Mouse (Mus musculus): ENCODE data around the gene Cntn4. TPM values are rescaled to one million over a fixed set of nuclear protein-coding genes. Genes with fewer than 3 reads are reported as not detected.

Cntn4 gene
- polyA plus RNA-seq, 1 experiment = 9.7 TPM

GRCm38 (mm10) chr6:106462403-106462802 is 784.9 kb downstream of the Cntn4 start:
- no peak for DNase-seq (ENCODE audit: low spot score)

DNA sequence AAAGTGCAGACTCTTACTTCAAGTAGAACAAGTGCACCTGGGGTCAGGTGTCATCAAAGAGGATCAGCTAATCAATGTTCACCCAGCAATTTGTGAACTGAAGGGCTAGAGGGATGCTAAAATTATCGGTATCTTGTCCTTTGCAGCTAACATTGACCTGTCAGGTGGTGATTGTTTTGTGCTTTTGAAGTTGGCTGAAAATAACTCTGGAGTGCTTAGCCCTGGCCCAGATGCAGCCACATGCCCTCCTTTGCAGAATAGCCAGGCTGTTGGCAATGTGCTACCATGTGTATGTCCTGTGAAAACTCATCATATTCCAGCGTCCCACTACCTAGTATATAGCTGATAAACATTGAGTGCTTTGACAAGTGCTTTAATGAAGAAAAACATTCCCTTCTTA is 786.4 kb downstream of the Cntn4 start:
- DNase-seq (ENCODE audit: low spot score) = no peak

DNA sequence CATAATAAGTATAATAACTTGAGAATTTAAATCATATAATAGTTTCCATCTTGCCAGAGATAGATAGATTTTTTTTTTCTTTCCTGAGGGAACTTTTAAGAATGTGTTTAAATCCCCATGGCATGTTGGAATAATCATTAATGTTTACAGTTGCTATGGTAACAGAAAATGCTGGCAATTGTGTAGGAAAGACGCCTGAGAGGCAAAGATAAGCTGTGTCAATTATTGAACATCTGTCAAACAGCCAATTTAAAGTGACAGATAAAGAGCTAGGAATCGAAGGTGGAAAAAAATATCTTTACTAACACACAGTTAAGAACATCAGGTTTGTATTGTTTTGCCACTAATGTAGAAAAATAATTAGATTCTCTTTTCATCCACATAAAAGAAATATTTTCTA is 788.3 kb downstream of the Cntn4 start:
- DNase-seq (ENCODE audit: low spot score) = no peak

DNA sequence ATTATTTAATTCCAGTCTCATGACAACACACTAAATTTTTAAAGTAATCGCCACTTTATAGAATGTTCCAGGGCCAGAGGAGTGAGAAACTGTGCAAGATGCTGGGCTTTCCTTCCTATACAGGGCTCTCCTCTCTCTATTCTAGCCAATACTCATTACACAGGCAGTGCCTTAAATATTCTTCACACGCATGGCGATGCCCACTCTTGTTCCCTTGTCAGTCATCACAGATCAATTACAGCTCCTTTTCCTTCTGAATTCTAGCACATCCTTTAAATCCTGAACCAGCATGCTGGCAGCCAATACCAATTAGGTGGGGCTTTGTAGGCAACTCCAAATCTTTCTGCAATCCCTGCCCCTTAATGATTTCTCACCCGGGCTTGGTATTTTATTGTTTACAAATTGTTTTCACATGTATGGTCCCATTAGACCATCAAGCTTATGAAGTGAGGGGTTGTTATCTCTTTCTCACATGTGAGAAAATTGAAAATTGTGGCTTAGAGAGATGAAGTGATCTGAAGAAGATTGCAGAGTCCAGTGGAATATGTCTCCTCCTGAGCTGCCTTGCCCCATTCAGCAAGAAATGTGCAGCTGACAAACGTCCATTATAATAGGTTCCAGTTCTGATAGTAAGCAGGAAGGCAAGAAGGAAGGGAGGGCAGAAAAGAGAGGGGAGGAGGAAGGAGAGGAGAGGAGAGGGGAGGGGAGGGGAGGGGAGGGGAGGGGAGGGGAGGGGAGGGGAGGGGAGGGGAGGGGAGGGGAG is 789.0 kb downstream of the Cntn4 start:
- no peak for DNase-seq (ENCODE audit: low spot score)

DNA sequence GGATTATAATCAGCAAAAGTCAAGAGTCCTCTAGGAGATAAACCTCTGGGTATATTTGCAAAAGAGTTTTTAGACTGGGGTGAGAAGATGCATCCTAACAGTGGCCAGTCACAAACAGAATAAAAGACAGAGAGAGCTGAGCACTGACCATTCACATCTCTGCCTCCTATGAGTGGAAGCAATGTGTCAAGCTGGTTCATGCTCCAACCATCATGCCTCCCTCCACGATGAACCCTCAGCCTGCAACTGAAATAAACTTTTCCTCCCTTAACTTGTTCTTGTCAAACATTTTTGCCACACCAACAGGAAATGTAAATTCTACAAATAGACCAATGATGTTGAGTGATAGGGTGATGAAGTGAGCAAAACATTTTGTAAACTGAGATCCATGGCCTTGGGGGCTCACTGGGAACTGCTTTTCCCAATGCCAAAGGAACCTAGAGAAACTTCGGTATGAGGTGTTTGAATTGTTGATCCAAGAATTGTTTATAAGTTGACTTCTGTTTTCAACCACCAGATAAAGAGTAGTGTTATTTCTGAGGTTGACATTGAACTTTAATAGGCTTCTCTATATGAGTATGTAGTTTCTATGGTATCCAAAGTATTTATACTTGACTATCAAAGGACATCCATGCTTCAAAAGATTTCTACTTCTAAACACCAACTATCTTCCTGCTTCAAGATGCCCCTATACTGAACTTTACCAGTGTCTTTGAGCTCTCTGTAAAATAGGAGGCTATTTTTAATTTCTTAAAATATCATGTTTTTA is 794.6 kb downstream of the Cntn4 start:
- DNase-seq (ENCODE audit: low spot score) = no peak

DNA sequence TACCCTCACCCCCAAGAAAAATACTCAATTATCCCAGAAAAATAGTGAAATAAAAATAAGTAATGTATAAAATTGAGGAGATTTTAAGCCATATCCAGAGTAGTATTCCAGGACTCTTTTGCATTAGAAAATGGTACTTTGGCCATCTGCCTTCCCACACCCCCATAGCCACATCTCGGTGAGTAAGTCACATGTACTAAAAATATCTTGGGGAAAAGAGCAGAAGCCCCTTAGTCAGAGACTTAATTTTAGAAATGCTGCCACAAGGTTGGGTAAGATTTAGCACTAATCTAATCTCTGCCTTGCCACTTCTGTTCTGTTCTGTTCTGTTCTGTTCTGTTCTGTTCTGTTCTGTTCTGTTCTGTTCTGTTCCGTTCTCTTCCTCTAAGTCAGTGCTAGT is 796.4 kb downstream of the Cntn4 start:
- DNase-seq (ENCODE audit: low spot score) = no peak

DNA sequence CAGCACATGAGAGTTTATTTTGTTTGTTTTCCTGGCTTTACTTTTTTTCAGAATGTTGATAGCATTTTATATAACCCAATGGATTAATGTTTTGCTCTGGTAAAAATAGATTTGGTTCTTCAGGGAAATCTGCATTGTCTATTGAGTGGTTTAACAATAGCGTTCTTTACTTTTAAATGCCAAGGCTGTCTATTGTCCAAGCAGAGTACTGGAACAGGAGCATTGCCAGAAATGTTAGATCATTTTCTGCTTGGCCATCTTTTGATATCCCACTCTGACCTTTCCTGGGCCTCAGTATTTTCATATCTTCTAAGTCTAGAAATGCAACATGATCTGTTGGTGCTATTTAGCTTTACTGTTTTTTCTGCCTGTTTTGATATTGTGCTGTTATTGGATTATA is 804.1 kb downstream of the Cntn4 start:
- DNase-seq (ENCODE audit: low spot score) = no peak

- no peak for DNase-seq (ENCODE audit: low spot score)
Measured at GRCm38 (mm10) chr6:106496303-106496702, 818.8 kb downstream of the Cntn4 start.

DNA sequence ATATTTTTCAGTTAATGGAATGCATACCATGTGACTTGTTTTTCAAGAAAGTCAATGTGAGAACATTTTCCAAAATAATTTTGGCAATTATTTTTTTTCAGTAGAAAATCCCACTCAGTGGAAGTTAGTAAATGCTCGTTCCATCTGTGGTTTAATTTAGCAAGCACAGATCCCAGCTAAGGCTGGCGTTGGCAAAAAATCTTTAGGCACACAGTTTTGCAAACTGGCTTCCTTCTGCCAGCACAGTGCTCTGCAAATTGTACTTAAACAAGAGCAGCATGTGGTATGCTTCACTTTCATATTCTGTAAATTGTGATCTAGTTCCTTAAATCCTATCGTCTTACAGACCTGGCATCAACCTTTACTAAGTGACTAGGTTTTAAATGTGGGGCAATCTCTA is 821.7 kb downstream of the Cntn4 start:
- DNase-seq (ENCODE audit: low spot score) = no peak

DNA sequence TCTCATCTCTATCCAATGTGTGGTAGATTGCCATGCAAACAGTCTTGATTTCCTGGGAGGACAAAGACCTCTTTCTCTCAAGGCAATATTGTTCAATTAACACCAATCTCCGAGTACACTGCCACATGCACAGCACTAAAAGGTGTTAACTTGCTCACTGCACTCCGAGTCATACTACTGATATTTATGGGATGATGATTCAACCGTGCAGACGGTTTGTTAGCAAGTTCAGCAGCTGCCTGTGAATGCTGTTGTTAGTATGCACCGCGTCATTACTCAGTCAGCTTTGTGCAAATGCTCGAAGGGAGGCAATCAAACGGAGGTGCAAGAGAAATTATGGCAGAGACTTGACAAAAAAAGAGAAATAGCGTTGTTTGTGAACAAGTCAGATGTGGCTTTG is 826.5 kb downstream of the Cntn4 start:
- DNase-seq (ENCODE audit: low spot score) = no peak

- DNase-seq (ENCODE audit: low spot score) = no peak
Measured at GRCm38 (mm10) chr6:106520367-106520766, 842.9 kb downstream of the Cntn4 start.

GRCm38 (mm10) chr6:106543500-106543899 is 866.0 kb downstream of the Cntn4 start:
- no peak for DNase-seq (ENCODE audit: low spot score)

- no peak for DNase-seq (ENCODE audit: low spot score)
Measured at GRCm38 (mm10) chr6:106561649-106562048, 884.2 kb downstream of the Cntn4 start.

- DNase-seq (ENCODE audit: low spot score) = no peak
Measured at GRCm38 (mm10) chr6:106565316-106565715, 887.9 kb downstream of the Cntn4 start.

GRCm38 (mm10) chr6:106565769-106566459 is 888.5 kb downstream of the Cntn4 start:
- DNase-seq (ENCODE audit: low spot score) = no peak

DNA sequence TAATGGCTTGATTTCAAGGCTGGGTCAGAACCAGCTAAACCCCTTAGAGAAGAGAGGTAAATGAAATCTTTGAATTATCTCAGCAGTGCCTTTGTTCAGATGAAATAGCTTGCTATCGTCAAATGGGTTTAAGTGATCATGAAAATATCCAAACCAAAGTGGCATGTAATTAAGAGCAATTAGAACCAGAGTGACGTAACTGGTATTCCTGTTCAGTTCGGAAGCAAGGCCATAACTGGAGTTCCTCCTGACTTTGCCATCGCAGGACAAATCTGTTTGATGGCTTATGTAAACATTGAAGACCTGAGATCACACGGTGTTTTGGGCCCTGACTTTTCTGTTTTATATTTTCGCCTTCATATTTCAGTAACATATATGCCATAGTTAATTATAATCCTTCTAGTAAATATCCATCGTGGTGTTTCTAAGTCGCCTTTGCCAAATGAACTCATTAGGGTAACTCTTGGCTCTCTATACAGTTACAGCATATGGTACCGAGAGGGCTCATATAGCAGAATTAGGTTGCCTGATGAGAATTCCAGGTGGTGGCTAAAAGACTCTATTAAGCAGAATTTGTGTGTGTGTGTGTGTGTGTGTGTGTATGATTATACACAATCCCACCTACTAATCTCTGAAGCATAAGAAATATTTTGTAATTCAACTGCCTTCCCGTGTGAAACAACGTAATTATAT is 889.6 kb downstream of the Cntn4 start:
- no peak for DNase-seq (ENCODE audit: low spot score)

GRCm38 (mm10) chr6:106580124-106580523 is 902.7 kb downstream of the Cntn4 start:
- no peak for DNase-seq (ENCODE audit: low spot score)

- DNase-seq (ENCODE audit: low spot score) = no peak
Measured at GRCm38 (mm10) chr6:106593756-106594155, 916.3 kb downstream of the Cntn4 start.

DNA sequence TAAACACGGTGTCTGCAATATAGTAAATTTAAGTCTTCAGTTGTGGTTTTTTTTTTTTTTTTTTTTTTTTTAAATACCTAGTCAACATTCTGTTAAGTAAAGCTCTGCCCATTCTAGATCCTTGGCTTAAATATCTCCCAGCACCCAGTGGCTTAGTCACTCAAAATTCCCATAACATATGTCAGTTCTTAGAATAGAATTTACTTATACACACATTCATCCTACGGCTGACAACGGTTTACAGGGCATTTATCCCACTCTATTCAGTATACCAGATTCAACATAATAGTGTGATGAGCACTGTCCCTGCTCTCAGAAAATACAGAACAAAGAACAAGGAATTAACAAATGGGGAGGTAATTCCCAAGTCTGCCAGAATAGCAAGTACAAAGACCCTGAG is 939.6 kb downstream of the Cntn4 start:
- no peak for DNase-seq (ENCODE audit: low spot score)

DNA sequence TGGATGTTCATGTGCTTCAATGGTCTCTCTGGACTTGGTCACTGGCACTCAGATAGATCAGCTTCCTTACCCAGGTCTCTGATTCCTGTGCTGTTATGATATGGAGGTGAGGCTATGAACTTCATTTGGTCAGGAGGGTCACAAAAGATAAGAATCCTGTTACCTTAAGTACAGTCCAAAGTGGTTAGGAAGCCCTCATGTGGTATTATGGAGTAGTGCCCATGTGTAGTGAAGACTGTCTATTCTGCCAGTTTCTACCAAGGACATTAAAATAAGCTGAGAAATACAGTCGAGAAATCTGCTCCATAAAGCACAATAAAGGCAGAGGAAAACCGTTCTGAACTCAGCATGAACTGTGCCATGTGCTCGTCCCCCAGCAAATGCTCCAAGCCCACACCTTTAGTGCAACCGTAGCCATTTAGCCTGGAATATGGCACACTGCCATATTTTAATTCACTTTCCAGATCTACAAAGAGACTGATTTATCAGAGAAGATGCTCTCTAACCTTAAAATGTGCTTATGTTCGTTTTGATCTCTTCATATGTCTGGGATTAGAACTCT is 943.8 kb downstream of the Cntn4 start:
- DNase-seq (ENCODE audit: low spot score) = no peak

- no peak for DNase-seq (ENCODE audit: low spot score)
Measured at GRCm38 (mm10) chr6:106643026-106643425, 965.6 kb downstream of the Cntn4 start.

Data from urinary bladder, adult 2 months (tissue).